ENCODE assay signal across 9 mouse cellular contexts in genomic region chr7:19170142-19170541, GRCm38 (mm10). TPM values are rescaled to one million over a fixed set of nuclear protein-coding genes. Genes with fewer than 3 reads are reported as not detected.
DNase-seq lines count a peak whose midpoint lies in the region; ATAC-seq and TF ChIP-seq lines count a peak whose summit lies in the region.
"Had no signal": no experiment of that assay in that cellular context is flagged by ENCODE, and none has a peak within 500 bp of the region (broad histone marks: within the 10 kb centered on the region; RNA-seq: fewer than 3 reads in every experiment).

No protein-coding gene starts in this region.

- peak overlapping the region; percentile 31; the same call in 1 of the 2 replicates for H3K27ac ChIP-seq in kidney, postnatal 0 days
- H3K27ac ChIP-seq in brown adipose tissue, adult 24 weeks (replicated peaks; ENCODE audit: low read depth, low read length) = peak overlapping the region; percentile 14; the same call in 1 of the 2 replicates
- peak overlapping the region; percentile 94 for H3K27ac ChIP-seq in heart, embryonic 15.5 days
- 0 out of 2 replicates have a peak overlapping the region, but pooled peaks have one; percentile 17 for H3K27ac ChIP-seq in liver, embryonic 16.5 days (ENCODE audit: low read length)

- no peaks in the 10 kb centered on the region for H3K27me3 ChIP-seq in kidney, postnatal 0 days (ENCODE audit: insufficient read depth, low read length)
- H3K27me3 ChIP-seq in heart, embryonic 15.5 days = 0 out of 2 replicates have a peak, but pooled peaks cover 5% of the 10 kb centered on the region
- H3K27me3 ChIP-seq in liver, embryonic 16.5 days (ENCODE audit: control insufficient read depth, insufficient read depth, low read depth, low read length) = peaks cover 28% of the 10 kb centered on the region

- no peaks in the 10 kb centered on the region for H3K36me3 ChIP-seq in kidney, postnatal 0 days (ENCODE audit: insufficient read depth, low read length)
- H3K36me3 ChIP-seq in heart, embryonic 15.5 days = no peaks in the 10 kb centered on the region
- H3K36me3 ChIP-seq in liver, embryonic 16.5 days (ENCODE audit: control insufficient read depth, insufficient read depth) = no peaks in the 10 kb centered on the region

- no peak overlapping the region for H3K4me3 ChIP-seq in kidney, postnatal 0 days (replicated peaks; ENCODE audit: low read depth, low read length)
- no peak overlapping the region for H3K4me3 ChIP-seq in brown adipose tissue, adult 24 weeks (ENCODE audit: insufficient read depth, low read depth, low read length)
- H3K4me3 ChIP-seq in heart, embryonic 15.5 days = no peak overlapping the region
- H3K4me3 ChIP-seq in liver, embryonic 16.5 days (ENCODE audit: low read depth, low read length) = no peak overlapping the region

- H3K4me1 ChIP-seq in kidney, postnatal 0 days (replicated peaks; ENCODE audit: insufficient read depth, low read length) = peaks cover 14% of the 10 kb centered on the region
- no peaks in the 10 kb centered on the region for H3K4me1 ChIP-seq in brown adipose tissue, adult 24 weeks (ENCODE audit: control insufficient read depth, insufficient read depth, insufficient read length, low read length)
- H3K4me1 ChIP-seq in heart, embryonic 15.5 days (replicated peaks) = peaks cover 54% of the 10 kb centered on the region
- peaks cover 5% of the 10 kb centered on the region for H3K4me1 ChIP-seq in liver, embryonic 16.5 days (ENCODE audit: control insufficient read depth, low read depth, low read length)

- no peak overlapping the region for H3K9ac ChIP-seq in kidney, postnatal 0 days (ENCODE audit: low read depth, low read length)
- no peak overlapping the region for H3K9ac ChIP-seq in heart, embryonic 15.5 days
- H3K9ac ChIP-seq in liver, embryonic 16.5 days (ENCODE audit: low read depth, low read length) = no peak overlapping the region

- 28% methylated on average over 8 of the region's 8 CpGs for WGBS in kidney, postnatal 0 days
- WGBS in heart, embryonic 15.5 days = 21% methylated on average over 8 of the region's 8 CpGs
- 54% methylated on average over 8 of the region's 8 CpGs for WGBS in liver, embryonic 16.5 days (ENCODE audit: insufficient replicate concordance)

- no peak for ATAC-seq in kidney, postnatal 0 days (replicated peaks; ENCODE audit: low FRiP score, low read depth)
- peak; percentile 84 for ATAC-seq in heart, embryonic 15.5 days (replicated peaks; ENCODE audit: insufficient number of reproducible peaks, insufficient read depth, low FRiP score, low read depth)
- ATAC-seq in liver, embryonic 16.5 days (ENCODE audit: low read depth) = peak; percentile 33; the same call in 1 of the 2 replicates

- no peak for TF ChIP-seq CTCF in kidney, postnatal 0 days (IDR thresholded peaks at IDR 0.05; ENCODE audit: low read depth)

- no peaks in the 10 kb centered on the region for H3K9me3 ChIP-seq in kidney, postnatal 0 days (replicated peaks; ENCODE audit: low read length)
- no peaks in the 10 kb centered on the region for H3K9me3 ChIP-seq in heart, embryonic 15.5 days (replicated peaks)
- H3K9me3 ChIP-seq in liver, embryonic 16.5 days (replicated peaks; ENCODE audit: control insufficient read depth, low read length) = no peaks in the 10 kb centered on the region

- no peak overlapping the region for H3K4me2 ChIP-seq in kidney, postnatal 0 days (ENCODE audit: low read length)
- peak overlapping the region; percentile 38 for H3K4me2 ChIP-seq in heart, embryonic 15.5 days
- H3K4me2 ChIP-seq in liver, embryonic 16.5 days (ENCODE audit: low read depth, low read length) = no peak overlapping the region

- DNase-seq in kidney, postnatal 0 days (ENCODE audit: low spot score) = peak; percentile 61
- no peak for DNase-seq in kidney, adult 18-20 months
- no peak for DNase-seq in urinary bladder, postnatal 25 days (ENCODE audit: low spot score)
- DNase-seq in urinary bladder, postnatal 14 days (ENCODE audit: low spot score) = no peak
- no peak for DNase-seq in layer of hippocampus, adult 9-10 months (ENCODE audit: low spot score)
- DNase-seq: cerebellum, postnatal 36 days had no signal

RNA-seq across cellular contexts. Expression of gene Gipr, which starts 4.2 kb away (rescaled TPM):
- polyA plus RNA-seq in kidney, postnatal 0 days (2015; fragmentation: Nextera tagmentation; extraction: Ambion mirVana) = 0.08 and 0.09 TPM in 2 replicates
- polyA plus RNA-seq in brown adipose tissue, adult 24 weeks (2012; ENCODE audit: insufficient read depth, insufficient read length, missing spikeins) = 0.44 TPM in 1 of 2 replicates, not detected in the other
- 73.8 and 73.9 TPM in 2 replicates for polyA plus RNA-seq in heart, embryonic 15.5 days (2015; fragmentation: Nextera tagmentation; extraction: Ambion mirVana)
- polyA plus RNA-seq in liver, embryonic 16.5 days (2015; fragmentation: Nextera tagmentation; extraction: Ambion mirVana) = 0.99 and 2.1 TPM in 2 replicates

RNA-seq across cellular contexts. Expression of gene Eml2, which starts 6.1 kb away (rescaled TPM):
- polyA plus RNA-seq in kidney, postnatal 0 days (2015; fragmentation: Nextera tagmentation; extraction: Ambion mirVana) = 10.6 and 13.1 TPM in 2 replicates
- 7.7 and 9.2 TPM in 2 replicates for polyA plus RNA-seq in brown adipose tissue, adult 24 weeks (2012; ENCODE audit: insufficient read depth, insufficient read length, missing spikeins)
- 18.9 and 21.0 TPM in 2 replicates for polyA plus RNA-seq in heart, embryonic 15.5 days (2015; fragmentation: Nextera tagmentation; extraction: Ambion mirVana)
- polyA plus RNA-seq in liver, embryonic 16.5 days (2015; fragmentation: Nextera tagmentation; extraction: Ambion mirVana) = 4.0 and 5.0 TPM in 2 replicates

RNA-seq across cellular contexts. Expression of gene Snrpd2, which starts 20.6 kb away (rescaled TPM):
- 119 and 127 TPM in 2 replicates for polyA plus RNA-seq in kidney, postnatal 0 days (2015; fragmentation: Nextera tagmentation; extraction: Ambion mirVana)
- polyA plus RNA-seq in brown adipose tissue, adult 24 weeks (2012; ENCODE audit: insufficient read depth, insufficient read length, missing spikeins) = 30.3 and 42.2 TPM in 2 replicates
- polyA plus RNA-seq in heart, embryonic 15.5 days (2015; fragmentation: Nextera tagmentation; extraction: Ambion mirVana) = 93.2 and 96.6 TPM in 2 replicates
- polyA plus RNA-seq in liver, embryonic 16.5 days (2015; fragmentation: Nextera tagmentation; extraction: Ambion mirVana) = 47.9 and 54.4 TPM in 2 replicates

RNA-seq across cellular contexts. Expression of gene Qpctl, which starts 21.1 kb away (rescaled TPM):
- 13.3 and 15.4 TPM in 2 replicates for polyA plus RNA-seq in kidney, postnatal 0 days (2015; fragmentation: Nextera tagmentation; extraction: Ambion mirVana)
- 7.5 and 9.1 TPM in 2 replicates for polyA plus RNA-seq in brown adipose tissue, adult 24 weeks (2012; ENCODE audit: insufficient read depth, insufficient read length, missing spikeins)
- 8.8 and 10.0 TPM in 2 replicates for polyA plus RNA-seq in heart, embryonic 15.5 days (2015; fragmentation: Nextera tagmentation; extraction: Ambion mirVana)
- 3.9 and 4.0 TPM in 2 replicates for polyA plus RNA-seq in liver, embryonic 16.5 days (2015; fragmentation: Nextera tagmentation; extraction: Ambion mirVana)

RNA-seq across cellular contexts. Expression of gene Gpr4, which starts 42.2 kb away (rescaled TPM):
- polyA plus RNA-seq in kidney, postnatal 0 days (2015; fragmentation: Nextera tagmentation; extraction: Ambion mirVana) = 5.1 and 5.2 TPM in 2 replicates
- 3.8 and 4.7 TPM in 2 replicates for polyA plus RNA-seq in brown adipose tissue, adult 24 weeks (2012; ENCODE audit: insufficient read depth, insufficient read length, missing spikeins)
- 2.1 and 2.2 TPM in 2 replicates for polyA plus RNA-seq in heart, embryonic 15.5 days (2015; fragmentation: Nextera tagmentation; extraction: Ambion mirVana)
- 0.49 and 0.60 TPM in 2 replicates for polyA plus RNA-seq in liver, embryonic 16.5 days (2015; fragmentation: Nextera tagmentation; extraction: Ambion mirVana)

Comparison
In these comparisons a context has a peak if more than half of its experiments do, and no peak if none do; other contexts are left out.
1. H3K27ac ChIP-seq: peak in every context shown above with its lines; median percentile 94 in heart, embryonic 15.5 days; 31 in kidney, postnatal 0 days; 17 in liver, embryonic 16.5 days; 14 in brown adipose tissue, adult 24 weeks.
2. RNA of gene Gipr, which starts 4.2 kb away (polyA plus RNA-seq): 73.8 to 73.9 TPM in heart, embryonic 15.5 days; 0.99 to 2.1 TPM in liver, embryonic 16.5 days, 0.44 TPM in brown adipose tissue, adult 24 weeks and 0.08 to 0.09 TPM in kidney, postnatal 0 days; every median in the first group is over 10 times any median in the second.